Mouse (Mus musculus) thymus, adult 2 months (tissue): ENCODE results near the gene Ptpn18.

Experiments
- CTCF ChIP-seq: fragments of 200-500 bp; IDR thresholded peaks from 2 replicates; pipeline ENCODE4 v1.5.1; 2012; ENCODE audit warnings: mild to moderate bottlenecking, control low read depth, low read length, moderate library complexity, borderline replicate concordance; ENCODE audit not compliant: control insufficient read depth, poor library complexity, insufficient read depth; ENCODE audit errors: extremely low read depth
- POLR2A ChIP-seq: fragments of 200-500 bp; IDR thresholded peaks from 2 replicates; pipeline ENCODE4 v1.6.1; 2012; ENCODE audit warnings: mild to moderate bottlenecking, low read length, control low read depth, moderate library complexity; ENCODE audit not compliant: control insufficient read depth, poor library complexity, insufficient read depth; ENCODE audit errors: extremely low read depth

GRCm38 (mm10) chr1:34478891-34479655, 19.5 kb downstream of the Ptpn18 start:
- TF ChIP-seq CTCF: no peak
- no peak for TF ChIP-seq POLR2A
